Mouse (Mus musculus): ENCODE results near the gene Itgb5. TPM values are rescaled to one million over a fixed set of nuclear protein-coding genes. Genes with fewer than 3 reads are reported as not detected.

Gene Itgb5
- total RNA-seq, 4 experiments from 2014 or later = 87.6 to 103 (median 91.3) TPM

DNA sequence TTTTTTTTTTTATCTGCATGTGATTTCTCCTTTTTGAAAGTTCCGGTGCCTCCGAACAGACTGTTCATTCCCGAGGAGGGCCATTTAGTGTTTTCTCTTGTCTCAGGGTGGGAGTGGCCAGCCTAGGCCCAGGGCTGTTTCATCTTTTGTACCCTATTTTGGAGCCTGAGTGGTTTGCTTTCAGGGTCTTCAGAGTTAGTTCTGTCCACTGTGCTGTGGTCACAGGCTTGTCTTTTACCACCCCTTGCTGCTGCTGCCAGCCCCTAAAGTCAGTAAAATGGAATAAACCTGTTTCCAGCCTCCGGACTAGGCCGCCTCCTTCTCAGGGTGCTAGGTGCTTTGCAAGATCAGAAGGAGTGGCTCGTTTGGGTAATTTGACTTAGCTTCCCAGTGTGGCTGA lies 2.6 kb downstream of the Itgb5 start:
- no peak for DNase-seq (ENCODE audit: low spot score)

DNA sequence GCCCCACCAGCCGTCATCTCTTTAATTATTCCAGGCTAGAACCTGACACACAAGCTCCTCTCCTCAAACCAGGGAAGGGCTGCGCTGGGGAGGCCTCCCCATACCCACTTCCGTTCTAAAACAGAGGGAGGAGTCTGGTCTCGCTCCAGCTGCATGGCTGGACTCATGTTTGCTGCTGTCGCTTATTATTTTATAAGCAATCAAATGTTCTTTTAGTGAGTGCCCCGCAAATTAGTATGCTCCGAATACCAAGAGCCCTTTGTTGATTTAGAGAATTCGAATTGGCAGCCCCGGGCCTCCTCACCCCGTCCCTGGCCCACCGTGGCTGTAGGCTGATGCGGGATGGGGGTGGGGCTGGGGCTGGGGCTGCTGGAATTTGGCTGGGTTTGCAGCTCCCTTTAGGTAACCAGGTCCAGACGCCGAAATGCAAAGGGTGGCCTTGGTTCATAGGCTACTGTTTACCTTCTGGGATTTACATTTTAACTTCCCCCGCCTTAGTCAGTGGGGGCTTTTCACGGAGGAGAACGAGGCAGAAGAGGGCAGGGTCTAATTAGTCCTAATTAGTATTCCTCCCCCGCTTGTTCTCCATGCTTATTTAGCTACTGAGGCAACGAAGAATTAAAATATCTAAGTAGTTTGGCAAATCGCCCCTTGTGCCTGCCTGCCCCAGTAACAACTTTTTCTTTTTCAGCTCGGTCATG lies 3.4 kb downstream of the Itgb5 start:
- no peak for DNase-seq (ENCODE audit: low spot score)

DNA sequence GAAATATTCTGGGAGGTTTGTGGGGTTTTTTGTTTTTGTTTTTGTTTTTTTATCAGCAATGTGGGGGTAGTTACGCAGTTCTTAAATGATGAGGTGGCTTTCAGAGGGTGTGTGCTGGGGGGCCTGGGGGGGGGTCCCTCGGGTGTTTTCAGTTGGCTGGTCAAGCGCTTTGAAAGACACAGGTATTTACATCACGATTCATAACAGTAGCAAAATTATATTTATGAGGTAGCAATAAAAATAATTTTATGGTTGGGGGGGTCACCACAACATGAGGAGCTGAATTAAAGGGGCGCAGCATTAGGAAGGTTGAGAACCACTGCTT lies 3.9 kb downstream of the Itgb5 start:
- no peak for DNase-seq (ENCODE audit: low spot score)

DNA sequence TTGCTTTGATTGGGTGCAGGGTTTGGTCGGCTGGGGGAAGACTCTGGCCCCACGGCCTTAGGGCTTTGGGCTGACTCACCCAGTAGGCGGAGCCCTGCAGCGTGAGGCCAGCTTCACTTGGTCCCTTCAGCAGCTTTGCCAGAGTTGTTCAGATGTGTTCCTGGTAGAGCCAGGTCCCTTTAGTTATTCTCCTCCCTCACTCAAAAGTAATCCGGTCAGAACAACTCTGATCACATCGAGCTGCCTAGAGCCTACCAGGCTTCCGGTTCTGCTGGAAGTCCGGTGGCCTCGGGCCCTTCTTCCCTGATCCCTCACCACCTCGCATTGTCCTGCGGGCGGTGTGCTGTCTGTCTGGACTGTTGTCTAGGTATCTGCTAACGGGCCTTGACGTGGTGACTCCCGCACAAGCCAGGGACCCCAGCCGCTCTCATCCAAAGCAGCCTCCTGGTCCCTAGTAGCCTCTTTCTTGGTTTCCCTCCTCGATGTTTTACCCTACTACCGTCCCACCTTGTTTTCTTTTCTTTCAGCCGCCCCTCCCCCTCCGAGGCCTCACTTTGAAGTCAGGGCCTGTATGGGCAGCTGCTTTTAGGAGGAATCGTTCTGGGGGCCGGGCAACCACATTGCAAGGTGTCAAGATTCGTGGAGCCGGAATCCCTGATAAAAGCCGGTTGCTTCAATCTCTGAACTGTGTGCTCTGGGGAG lies 4.5 kb downstream of the Itgb5 start:
- DNase-seq (ENCODE audit: low spot score) = peak; percentile 68

DNA sequence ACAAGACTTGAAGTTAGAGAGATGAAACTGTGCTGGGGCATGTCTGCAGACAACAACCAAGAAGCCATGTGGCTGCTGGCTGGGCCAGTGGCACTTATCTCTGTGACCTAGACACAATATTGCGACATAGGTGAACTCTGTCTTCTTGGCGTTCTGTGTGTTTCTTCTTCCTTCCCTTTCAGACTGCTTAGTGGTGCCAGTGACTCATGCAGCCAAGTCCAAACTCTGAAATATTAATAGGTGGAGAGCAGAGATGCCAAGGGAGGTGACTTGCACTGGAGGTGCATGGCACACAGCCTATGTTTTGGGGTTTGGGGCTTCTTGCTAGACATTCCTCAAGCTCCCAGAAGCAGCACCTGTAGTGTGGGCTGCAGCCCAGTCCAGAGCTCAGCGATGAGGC lies 7.2 kb downstream of the Itgb5 start:
- DNase-seq (ENCODE audit: low spot score) = no peak

DNA sequence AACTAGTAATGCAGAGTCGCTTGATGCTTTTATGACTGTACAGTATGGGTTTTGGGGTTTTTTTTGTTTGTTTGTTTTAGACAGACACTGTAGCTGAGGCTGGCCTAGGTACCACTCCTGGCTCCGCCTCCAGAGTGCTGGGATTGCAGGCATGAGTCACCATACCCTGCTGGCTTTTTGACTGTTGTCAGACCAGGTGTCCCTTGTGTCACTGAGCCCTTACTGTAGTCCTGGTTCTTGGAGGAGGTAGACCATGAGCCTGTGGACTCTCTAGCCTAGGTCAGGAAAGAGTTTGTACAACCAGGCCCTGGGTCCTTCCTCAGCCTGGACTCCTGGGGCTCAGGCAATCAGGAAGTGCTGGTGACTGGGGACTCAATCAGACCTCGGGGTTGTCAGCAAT lies 7.7 kb downstream of the Itgb5 start:
- DNase-seq (ENCODE audit: low spot score) = no peak

DNA sequence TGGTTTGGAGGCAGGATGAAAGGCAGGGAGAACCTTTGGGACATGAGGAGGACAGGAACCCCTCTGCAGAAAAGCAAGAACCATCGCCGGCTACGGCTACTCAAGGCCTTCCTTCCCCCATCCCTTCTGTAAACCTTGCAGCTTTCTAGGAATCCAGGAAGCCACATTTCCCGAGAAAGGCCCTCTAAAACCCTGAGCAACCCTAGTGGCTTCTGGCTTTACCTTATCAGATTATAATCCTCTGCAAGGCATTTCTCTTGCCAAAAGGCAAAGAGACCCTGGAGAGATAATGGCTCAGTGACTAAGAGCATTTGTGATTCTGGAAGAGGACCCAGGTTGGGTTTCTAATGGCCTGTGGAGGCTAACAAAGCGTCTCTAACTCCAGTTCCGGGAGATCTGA lies 11.2 kb downstream of the Itgb5 start:
- DNase-seq (ENCODE audit: low spot score) = no peak

DNA sequence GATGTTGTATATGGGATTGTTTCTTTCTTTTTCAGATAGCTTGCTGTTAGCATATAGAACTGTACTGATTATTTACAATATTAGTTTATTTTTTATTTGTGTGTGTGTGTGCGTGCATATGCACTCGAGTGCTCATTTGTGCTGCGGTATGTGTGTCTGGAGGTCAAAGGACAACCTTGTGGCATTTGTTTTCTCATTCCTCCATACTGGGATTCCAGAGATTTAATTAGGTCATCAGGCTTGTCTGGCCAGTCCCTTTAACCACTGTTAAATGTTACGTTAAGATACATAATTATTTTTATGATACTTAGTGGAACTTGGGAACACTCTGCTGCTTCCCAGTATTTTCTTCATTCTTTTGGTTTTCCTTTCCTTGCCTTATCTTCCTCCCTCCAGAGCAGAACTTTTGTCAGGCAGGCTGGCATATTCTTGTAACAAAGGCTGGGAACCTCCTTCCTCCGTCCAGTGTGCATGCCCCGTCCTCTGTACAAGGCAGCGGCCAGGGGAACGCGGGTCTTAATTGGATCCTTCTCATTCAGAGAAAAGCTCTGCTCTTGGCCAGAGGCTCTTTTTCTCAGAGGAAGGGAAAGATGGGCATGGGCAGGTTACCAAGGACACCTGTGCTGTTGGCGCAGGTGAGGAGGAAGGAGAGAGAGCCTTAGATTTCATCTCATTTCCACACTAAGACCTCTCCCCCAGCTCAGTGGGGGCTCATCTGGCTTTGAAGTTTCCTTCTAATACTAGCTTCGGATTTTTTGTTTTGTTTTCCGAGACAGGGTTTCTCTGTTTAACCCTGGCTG lies 12.8 kb downstream of the Itgb5 start:
- DNase-seq (ENCODE audit: low spot score) = no peak

DNA sequence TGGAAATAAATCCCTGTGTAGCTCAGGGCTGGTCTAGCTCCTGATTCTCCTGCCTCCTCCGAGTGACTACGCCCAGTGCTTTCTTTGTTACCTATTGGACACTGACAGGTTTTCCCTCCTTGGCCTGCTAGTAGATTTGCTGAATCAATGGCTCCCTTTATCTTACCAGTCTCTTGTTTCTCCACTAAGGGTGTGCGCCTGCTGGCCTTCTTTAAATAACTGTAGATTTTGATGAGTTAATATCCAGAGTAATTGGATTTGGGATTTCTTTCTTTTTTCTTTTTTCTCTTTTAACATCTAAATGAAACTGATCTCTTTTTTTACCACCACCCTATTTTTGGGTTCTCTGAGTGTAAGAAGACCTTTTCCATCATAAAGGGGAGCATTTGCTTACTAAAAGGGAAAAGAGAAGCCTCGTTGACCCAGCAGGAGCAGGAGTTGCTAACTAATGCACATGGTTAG lies 14.7 kb downstream of the Itgb5 start:
- DNase-seq (ENCODE audit: low spot score) = no peak

DNA sequence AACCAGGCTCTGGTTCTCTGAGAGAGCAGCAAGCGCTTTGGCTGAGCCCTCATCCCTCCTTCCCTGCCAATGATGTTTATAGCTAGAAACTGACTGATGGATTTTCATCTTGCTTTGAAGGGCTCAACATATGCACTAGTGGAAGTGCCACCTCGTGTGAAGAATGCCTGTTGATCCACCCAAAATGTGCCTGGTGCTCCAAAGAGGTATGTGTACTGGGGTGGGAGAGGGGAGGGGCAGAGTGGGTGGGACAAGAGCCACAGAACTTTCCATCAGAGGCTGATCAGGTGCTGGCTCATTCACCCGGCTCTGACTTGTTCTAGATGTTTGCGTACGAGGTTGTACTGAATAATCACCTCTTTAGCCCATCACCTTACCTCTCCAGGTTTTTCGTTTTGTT lies 15.4 kb downstream of the Itgb5 start:
- no peak for DNase-seq (ENCODE audit: low spot score)

DNA sequence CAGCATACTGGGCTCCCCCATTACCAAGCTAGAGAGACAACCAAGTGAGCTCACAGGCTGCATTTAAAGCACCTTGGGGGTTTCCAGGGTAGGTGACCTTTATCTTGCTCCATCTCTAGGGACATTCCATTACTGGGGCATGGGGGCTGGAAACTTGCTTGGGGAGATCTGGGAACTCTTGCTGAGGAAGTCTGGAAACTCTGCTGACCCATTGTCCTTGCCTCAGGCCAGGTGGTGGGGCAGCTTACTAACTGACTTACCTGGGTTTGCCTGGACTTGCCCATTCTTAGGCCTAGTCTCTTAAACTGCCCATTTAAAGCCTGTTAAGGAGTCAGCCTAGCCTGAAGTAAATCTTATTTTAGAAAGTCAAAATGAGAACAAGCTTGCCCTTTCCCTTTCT lies 23.8 kb downstream of the Itgb5 start:
- DNase-seq (ENCODE audit: low spot score) = no peak

DNA sequence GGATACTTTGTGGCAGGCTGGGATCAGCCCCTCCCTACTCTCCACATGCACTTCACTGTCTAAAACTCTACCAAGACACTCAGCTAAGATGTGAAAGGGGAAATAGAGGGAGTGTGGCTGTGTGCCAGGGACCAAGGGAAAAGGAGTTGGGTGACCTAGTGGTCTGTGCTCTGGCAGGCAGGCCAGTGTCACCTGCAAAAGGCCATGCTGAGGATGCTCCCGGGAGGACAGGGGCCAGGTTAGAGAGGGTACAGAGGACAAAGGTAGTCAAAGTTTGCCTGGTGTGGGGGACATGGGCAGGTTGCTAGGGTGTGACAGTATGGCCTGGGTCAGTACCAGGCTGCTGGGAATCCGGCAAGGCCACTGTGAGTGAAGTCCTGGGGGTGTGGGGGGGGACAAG lies 29.3 kb downstream of the Itgb5 start:
- DNase-seq (ENCODE audit: low spot score) = no peak

DNA sequence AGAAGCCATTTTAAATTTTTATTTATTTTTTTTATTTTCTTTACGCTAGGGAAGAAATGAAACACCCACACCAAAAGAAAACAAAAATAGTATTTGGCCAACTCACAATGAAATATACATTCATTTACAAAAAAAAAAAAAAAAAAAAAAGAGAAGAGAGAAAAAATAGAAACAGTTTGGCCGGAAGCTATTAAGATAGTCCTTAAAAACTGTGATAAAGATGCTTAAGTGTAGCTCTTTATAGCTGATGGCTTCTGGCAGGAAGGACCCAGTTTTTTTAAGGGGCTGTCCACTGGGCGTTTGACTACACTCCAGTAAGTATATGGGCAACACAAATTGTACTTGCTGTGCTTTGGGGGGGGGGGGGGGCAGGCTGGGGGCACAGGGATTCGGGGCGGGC lies 29.9 kb downstream of the Itgb5 start:
- no peak for DNase-seq (ENCODE audit: low spot score)

DNA sequence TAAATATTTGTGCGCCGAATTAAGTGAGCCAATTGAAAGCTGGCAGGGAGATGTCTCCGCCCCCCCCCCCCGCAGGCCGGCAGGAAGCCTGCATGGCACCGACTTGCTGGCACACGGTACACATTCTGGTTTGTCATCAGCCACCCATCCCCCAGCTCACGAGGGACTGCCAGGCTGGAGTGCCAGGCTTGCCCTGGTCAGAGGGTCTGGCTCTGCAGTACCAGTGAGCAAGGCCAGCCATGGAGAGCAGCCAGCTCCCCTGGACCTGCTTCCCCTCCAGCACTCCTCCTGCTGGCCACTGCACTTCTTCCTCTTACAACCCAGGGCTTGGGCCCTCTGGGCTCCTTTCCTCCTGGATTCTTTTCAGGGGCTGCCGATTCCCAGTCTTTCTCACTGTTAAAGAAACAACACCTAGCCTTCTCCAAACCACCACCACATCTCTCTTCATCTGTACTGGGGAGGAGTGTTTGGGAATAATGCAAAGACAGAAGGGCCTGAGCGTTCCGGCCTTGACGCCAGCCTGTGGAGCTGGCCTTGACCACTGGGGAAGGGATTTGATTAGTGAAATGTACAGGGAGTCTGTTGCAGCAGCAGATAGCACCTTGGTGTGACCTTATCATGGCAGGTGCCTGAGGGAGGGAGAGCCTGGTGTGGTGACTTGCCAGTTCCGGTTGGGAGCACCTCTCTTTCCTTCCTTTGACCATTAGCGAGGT lies 30.7 kb downstream of the Itgb5 start:
- DNase-seq (ENCODE audit: low spot score) = peak; percentile 78

DNA sequence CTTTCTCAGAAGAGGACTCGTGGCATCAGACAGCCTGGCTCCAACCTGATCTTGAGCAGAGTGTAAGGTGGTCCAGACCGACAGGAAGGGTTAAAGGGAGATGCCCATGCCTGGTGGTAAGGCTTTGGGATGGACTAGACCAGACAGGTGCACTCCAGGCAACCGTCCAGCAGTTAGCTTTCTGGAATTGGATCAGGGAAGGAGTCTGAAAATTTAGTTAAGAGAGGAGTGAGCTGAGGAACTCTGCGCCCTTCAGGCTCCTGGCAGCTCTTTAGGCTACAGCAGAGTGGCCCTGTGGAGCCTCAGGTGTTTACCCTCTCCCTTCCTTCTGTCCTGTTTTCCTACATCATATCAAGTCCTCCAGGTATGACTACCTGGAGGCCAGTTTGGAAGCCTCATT lies 32.9 kb downstream of the Itgb5 start:
- DNase-seq (ENCODE audit: low spot score) = no peak

DNA sequence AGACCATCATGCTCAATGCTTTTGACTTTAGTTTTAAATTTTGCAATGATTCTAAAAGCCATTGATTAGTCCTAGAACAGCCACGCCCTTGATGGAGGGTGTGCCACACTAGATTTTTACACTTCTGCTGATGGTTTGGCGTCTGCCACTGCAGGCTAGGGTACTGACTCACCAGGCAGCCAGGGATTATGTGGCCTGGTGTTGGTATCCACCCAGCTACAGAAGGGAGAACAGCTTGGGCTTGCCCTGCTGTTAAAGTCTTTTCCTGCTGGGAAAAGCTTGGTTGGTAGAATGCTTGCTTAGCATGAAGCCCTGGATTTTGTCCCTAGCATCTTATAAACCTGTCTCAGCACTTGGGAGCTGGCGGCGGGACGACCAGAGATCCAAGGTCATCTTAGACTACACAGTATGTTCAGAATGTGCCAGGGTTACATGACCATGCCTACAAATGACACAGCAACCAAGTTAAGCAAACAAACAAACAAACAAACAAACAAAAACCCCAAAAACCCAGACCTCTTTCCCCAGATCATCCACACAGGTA lies 33.8 kb downstream of the Itgb5 start:
- DNase-seq (ENCODE audit: low spot score) = no peak

DNA sequence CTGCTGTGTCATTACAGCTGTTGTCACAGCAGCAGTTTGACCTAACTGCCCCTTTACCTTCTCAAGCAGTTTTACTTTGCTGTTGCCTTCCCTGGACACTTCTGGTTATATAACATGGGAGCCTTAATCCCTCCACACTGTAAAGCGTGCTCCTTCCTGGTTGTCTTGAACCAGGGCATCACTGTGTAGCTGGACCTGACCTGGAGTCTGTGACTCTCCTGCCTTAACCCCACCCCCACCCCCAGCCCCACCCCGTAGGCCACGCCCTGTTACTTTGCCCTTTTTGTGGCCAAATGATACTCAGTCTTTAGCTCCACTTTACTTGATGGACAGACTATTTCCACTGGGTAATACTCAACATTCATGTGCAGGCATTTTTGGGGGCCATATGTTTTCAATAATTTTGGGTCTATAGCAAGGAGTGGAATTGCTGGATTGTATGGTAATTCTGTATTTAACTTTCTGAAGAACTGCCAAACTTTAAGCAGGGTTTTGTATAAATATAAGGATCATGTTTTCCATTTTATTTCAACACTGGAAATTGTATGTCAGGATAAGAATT lies 40.8 kb downstream of the Itgb5 start:
- no peak for DNase-seq (ENCODE audit: low spot score)

DNA sequence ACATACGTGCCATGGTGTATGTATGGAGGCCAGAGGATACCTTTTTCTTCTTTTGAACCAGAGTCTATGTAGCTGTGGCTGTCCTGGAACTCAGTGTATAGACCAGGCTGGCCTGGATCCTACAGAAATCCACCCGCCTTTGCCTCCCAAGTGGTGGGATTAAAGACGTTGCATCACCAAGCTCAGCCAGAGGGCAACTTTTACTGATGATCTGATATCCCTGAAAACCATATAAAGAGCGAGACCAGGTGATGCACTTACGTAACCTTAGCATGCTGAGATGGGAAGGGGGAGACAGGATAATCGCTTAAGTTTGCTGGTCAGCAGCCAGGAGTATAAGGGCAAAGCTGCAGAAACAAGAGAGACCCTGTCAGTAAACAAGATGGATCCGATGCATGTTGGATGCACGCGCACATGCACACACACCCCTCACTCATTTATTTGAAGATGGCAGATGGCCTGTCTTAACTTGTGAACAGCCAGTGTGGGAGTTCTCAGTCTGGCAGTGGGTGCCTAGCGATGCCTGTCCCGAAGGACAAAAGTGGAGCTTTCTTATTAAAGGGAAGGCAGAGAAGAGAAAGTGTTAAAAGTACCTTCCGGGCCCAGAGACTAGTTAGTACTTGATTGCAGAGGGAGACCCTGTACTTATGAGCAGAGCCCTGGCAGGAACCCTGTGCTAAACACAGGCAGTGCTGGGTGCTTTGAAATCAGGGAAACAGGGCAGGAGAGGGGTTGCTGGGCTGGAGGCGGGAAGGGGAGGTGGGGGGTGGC lies 41.7 kb downstream of the Itgb5 start:
- DNase-seq (ENCODE audit: low spot score) = no peak

DNA sequence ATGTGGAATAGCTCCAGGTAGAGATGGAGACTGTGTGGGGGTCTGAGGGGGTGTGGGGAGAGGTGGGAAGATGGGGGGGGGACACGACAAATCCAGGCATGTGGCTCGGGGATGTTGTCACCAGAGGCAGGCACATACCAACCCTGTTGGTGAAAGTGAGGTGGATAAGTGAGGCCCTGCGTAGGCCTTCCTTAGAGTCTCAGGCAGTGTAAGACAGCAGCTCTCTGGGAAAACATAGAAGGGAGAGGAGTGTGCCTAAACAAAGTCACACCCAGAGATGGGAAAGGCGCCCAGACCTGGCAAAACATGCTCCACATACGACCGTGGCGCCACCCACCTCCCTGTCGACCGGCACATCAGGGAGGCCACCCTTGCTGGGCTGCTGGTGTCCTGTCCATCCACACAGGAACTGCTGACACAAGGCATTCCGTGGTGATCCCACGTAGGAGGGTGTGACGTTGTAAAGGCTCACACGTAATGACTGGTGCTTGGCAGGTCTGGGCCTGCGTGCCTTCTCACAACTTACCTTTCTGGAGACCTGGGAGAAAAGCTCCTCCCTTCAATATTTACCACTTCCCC lies 42.5 kb downstream of the Itgb5 start:
- DNase-seq (ENCODE audit: low spot score) = no peak

DNA sequence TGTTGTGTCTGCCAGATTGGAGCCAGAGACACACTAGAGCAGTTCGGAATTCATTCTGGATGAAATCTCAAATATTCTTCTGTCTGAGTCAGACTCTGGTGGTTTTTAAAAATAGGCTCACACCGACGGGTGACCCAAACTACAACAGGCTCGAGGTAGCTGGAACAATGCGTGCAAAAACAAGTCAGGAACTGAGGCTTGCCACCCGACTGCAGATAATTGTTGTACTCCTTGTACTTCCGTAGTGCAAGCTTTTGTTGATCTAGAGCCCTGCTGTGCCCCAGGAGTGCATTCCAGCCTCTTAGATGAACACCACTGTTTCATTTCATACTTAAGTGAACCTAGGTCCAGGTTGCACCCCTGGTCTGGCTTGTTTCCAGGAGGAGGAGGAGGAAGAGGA lies 43.8 kb downstream of the Itgb5 start:
- DNase-seq (ENCODE audit: low spot score) = no peak
